Mouse (Mus musculus) liver, postnatal 0 days (tissue): Measurements from ENCODE around the gene Gm5431.

Experiments
- CTCF ChIP-seq: sonication (generic); IDR thresholded peaks from 2 replicates; pipeline ENCODE4 v1.5.1; 2016; ENCODE audit warnings: antibody characterized with exemption, low read depth
- EP300 ChIP-seq: IDR thresholded peaks from 2 replicates; pipeline ENCODE4 v1.6.1; 2016; ENCODE audit warnings: antibody characterized with exemption, low read depth, mild to moderate bottlenecking

DNA sequence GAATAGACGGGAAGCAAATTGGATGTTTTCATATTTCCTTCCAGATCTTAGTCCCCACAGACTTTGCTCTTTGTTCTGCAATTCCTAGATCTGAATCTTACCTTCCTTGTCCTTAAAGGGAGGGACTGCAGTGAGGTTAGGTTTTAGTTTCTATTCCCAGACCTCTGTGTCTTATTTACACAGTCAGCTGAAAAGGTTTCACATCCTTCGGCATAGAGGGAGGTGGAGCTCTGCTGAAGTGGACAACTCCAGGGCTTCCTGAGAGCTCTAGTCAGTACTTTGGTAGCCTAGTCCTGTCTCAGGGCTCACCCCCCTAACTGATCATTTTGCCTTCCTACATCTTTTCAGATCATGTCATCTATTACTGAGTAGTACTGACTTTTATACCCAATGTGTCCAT, at the start of gene Gm5431:
- TF ChIP-seq CTCF: no peak
- TF ChIP-seq EP300: no peak
